Mouse (Mus musculus) adrenal gland, adult (tissue): ENCODE measurements at regions not wholly inside any gene's neighbourhood (a gene's known extent, or its start where the extent isn't known, plus 50 kb on each side); places are given as distances from the start of the nearest gene placed in this dataset.
A peak's percentile ranks its signal among the peaks of the same experiment; 100 is the strongest.

Experiments
- DNase-seq, 2 experiments: peaks; one replicate each; pipeline ENCODE4 v3.0.0; 2022 to 2023; ENCODE audit warnings: low spot score in 1 of 2; ENCODE audit not compliant: inconsistent age in 2 of 2

- peak; percentile 10 to 76 for DNase-seq
These were observed 409.7 kb downstream of the Zfp704 start for GRCm38 (mm10) chr3:9200156-9200555.

GRCm38 (mm10) chr3:9198652-9199332 lies 411.1 kb downstream of the Zfp704 start:
- DNase-seq = no peak

GRCm38 (mm10) chr3:9195781-9196180 lies 414.1 kb downstream of the Zfp704 start:
- DNase-seq = no peak

DNA sequence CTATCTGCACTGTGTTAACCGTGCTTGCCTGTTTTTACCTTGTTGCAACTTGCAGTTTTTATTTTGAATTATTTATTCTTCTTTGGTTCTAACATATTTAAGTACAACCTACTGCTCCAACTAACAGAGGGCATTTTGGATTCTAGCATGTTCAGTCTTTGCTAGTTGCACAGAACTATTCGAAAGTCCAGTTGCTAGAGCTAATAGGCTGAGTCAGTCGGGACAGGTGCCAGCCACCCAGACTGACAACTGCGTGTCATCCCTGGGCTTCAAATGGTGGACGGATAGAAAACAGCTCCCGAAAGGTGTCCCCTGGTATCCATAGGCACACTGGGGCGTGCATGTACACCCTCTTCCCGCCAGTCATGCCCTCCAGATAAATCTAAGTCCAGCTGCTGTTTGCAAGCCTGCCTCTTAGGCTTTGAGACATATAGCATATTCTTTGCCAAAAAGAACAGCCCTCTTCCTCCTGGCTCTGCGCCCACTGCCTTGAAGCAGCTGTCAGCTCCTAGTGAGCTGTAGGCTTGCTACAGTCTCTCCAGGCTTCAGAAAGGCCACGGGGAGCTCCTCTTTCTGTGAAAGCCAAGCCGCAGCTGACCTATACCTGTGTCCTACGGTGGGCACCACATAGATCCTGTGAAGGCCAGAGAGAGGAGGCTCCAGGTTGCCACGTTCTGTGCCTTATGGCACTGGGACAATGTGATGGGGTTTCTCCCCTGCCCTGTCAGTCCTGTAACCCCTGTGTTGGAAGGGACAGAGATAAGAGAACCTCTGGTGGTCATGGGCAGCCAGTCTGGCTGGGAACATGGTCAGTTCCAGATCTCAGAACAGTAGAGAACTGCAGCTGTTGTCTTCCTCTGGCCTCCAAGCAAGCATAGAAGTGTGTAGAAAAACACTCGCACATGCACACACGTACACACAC lies 420.3 kb downstream of the Zfp704 start:
- DNase-seq = peak; percentile 45 to 88

- no peak for DNase-seq
These were observed 423.3 kb downstream of the Zfp704 start for GRCm38 (mm10) chr3:9186364-9187120.

GRCm38 (mm10) chr3:9181576-9181975 lies 428.3 kb downstream of the Zfp704 start:
- DNase-seq = no peak

- no peak for DNase-seq
These were observed 430.2 kb downstream of the Zfp704 start for GRCm38 (mm10) chr3:9179641-9180040.

GRCm38 (mm10) chr3:9174517-9174832 lies 435.4 kb downstream of the Zfp704 start:
- no peak for DNase-seq

- DNase-seq = peak; percentile 48 to 84
These were observed 436.0 kb downstream of the Zfp704 start for GRCm38 (mm10) chr3:9173643-9174516.

GRCm38 (mm10) chr3:9171970-9172369 lies 437.9 kb downstream of the Zfp704 start:
- DNase-seq = no peak

DNA sequence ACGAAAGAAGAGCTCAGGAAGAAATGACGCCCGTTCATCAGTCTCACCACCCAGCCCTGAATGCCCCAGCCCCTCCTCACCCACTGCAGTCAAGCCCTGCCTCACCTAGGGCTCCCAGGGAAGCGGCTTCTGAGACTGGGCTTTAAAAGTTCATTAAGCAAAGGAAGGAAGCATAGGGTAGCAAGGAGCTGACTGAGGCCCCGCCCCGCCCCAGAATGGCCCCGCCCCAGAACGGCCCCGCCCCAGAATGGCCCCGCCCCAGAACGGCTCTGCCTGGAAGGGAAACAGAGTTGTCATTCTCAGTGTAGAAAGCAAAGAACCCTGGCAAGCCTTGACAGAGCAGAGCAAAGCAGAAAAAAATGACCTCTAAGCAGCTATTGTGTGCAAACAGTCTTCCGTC lies 440.9 kb downstream of the Zfp704 start:
- no peak for DNase-seq

GRCm38 (mm10) chr3:9159073-9159472 lies 450.8 kb downstream of the Zfp704 start:
- DNase-seq = no peak

GRCm38 (mm10) chr3:9154172-9154571 lies 455.7 kb downstream of the Zfp704 start:
- DNase-seq = no peak

DNA sequence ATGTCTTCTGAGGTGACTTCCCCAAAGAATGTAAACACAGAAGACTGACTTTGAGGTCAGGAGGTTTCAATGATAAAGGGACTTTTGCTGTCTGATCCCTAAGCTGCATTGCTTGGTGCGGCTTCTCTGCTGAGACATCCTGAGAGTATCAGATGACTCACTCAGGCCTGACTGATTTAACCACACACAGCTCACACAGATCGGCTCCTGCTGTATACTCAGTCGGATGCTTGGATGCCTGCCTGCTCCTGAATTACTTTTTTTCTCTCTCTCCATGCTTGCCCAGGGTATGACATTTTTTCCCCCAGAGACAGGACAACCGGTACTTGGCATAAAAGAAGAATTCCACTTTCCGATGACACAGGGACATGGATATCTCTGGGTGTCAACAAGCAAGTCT lies 456.2 kb downstream of the Zfp704 start:
- DNase-seq = peak; percentile 23 to 47

DNA sequence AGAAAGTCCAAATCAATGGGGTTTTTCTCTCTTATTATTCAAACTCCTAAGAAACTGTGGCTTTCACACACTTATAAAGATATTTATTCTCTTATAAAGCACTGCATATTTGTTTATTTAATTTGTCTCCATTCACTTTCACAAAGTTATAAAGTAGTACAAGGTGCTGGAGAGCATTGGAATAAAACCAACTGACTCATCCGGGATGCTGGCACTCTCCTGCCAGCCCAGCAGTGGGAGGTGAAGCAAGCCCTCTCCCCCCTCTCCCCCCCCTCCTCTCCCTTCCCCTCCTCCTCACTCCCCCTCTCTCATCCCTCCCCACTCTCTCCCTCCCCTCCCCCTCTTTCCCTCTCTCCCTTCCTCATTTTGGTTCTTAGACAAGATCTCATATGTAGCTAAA lies 457.6 kb downstream of the Zfp704 start:
- no peak for DNase-seq

- no peak for DNase-seq
These were observed 458.3 kb downstream of the Zfp704 start for GRCm38 (mm10) chr3:9151590-9151989.

- no peak for DNase-seq
These were observed 461.3 kb downstream of the Zfp704 start for GRCm38 (mm10) chr3:9148605-9149004.

GRCm38 (mm10) chr3:9146481-9146880 lies 463.4 kb downstream of the Zfp704 start:
- no peak for DNase-seq

- DNase-seq = no peak
These were observed 464.3 kb downstream of the Zfp704 start for GRCm38 (mm10) chr3:9145612-9146011.

DNA sequence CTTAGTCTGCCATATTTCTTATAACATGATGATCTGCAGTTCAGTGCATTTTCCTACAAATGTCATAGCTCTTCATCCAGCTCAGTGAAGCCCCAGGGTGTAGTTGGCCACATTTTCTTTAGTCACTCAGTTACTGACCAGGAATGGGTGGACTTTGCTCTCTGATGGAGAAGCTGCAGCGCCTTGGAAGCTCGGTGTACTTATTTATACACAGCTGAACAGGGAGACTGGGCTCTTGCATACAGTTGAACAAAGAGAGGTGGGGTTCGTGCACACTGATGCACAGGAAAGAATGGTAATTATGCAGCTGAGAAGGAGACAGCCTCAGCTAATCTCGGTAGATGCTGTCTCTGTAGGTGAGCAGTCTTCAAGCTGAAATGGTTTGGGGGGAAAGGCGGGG lies 468.0 kb downstream of the Zfp704 start:
- no peak for DNase-seq
